ENCODE assay signal across 10 mouse cellular contexts in the genomic region with DNA sequence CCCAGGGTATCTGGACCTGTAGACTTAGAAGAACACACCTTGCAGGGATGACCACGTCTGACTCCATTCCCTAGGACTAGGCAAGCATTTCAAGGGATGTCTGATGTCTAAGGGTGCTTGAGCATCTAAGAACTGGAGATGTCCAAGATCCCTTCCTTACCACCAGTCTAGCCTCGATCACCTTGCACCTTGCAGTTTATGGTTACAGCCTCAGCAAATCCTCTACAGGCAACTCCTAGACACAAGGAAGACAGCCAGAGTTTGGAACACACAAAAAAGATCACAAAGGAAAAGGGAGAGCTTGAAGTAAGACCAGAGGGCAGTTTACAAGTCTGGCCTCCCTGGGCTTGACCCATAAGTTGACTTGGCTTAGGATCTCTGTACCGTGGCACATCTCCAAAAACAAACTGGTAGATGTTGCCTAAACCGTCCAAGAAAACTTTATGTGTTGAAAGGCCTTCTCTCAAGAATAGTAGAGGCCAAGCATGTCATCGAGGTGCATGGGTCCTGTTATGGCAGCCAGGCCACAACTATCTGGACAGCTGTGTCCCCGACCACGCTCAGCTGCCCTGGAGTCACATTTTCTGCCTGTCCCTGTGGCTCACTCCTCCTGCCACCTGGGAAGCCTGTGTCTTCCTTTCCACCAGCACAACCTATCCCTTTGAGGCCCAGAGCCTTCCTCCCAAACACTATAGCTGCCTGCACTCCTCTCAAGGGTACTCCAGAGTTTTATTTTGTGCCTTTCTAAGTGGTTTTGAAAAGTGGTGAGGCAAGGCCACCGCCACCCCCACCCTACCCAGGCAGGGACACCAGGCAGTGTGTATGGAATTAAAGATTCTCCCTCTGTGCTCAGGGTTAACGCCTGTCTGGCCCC. TPM values are rescaled to one million over a fixed set of nuclear protein-coding genes. Genes with fewer than 3 reads are reported as not detected.
A peak's percentile ranks its signal among the peaks of the same experiment; 100 is the strongest.
DNase-seq lines count a peak whose midpoint lies in the region; ATAC-seq and TF ChIP-seq lines count a peak whose summit lies in the region.
"Had no signal": no experiment of that assay in that cellular context is flagged by ENCODE, and none has a peak within 500 bp of the region (broad histone marks: within the 10 kb centered on the region; RNA-seq: fewer than 3 reads in every experiment).

No protein-coding gene starts in this region.

- H3K9me3 ChIP-seq in heart, embryonic 12.5 days (replicated peaks) = no peaks in the 10 kb centered on the region
- no peaks in the 10 kb centered on the region for H3K9me3 ChIP-seq in limb, embryonic 15.5 days

- no peak overlapping the region for H3K27ac ChIP-seq in heart, embryonic 12.5 days (ENCODE audit: poor library complexity, severe bottlenecking)
- peak overlapping the region; percentile 97 for H3K27ac ChIP-seq in thymus, adult 2 months (ENCODE audit: control insufficient read depth, insufficient read depth, low read length)
- no peak overlapping the region for H3K27ac ChIP-seq in limb, embryonic 15.5 days

- intact Hi-C loops in heart, postnatal 14 days (cut with DNase I) = no loop called here

- no peaks in the 10 kb centered on the region for H3K36me3 ChIP-seq in heart, embryonic 12.5 days
- H3K36me3 ChIP-seq in thymus, adult 2 months (ENCODE audit: control insufficient read depth, insufficient read depth, low read length) = no peaks in the 10 kb centered on the region
- no peaks in the 10 kb centered on the region for H3K36me3 ChIP-seq in limb, embryonic 15.5 days

- TF ChIP-seq POLR2A in thymus, adult 2 months (IDR thresholded peaks at IDR 0.05; ENCODE audit: control insufficient read depth, extremely low read depth, insufficient read depth, low read length, poor library complexity) = no peak

- peak overlapping the region; percentile 81; the same call in 1 of the 2 replicates for H3K4me3 ChIP-seq in heart, embryonic 12.5 days
- H3K4me3 ChIP-seq in thymus, adult 2 months (ENCODE audit: control insufficient read depth, insufficient read depth, low read length) = peak overlapping the region; percentile 97
- peak overlapping the region; percentile 63; the same call in 1 of the 2 replicates for H3K4me3 ChIP-seq in limb, embryonic 15.5 days

- no peak for ATAC-seq in heart, embryonic 12.5 days (ENCODE audit: insufficient number of reproducible peaks, low FRiP score)
- ATAC-seq in limb, embryonic 15.5 days (ENCODE audit: insufficient number of reproducible peaks, low FRiP score, low TSS enrichment, low read depth) = no peak

- H3K9ac ChIP-seq in heart, embryonic 12.5 days = no peak overlapping the region
- no peak overlapping the region for H3K9ac ChIP-seq in limb, embryonic 15.5 days

- H3K27me3 ChIP-seq in heart, embryonic 12.5 days (replicated peaks) = peaks cover 60% of the 10 kb centered on the region
- no peaks in the 10 kb centered on the region for H3K27me3 ChIP-seq in thymus, adult 2 months (ENCODE audit: control insufficient read depth, insufficient read depth, low read length)
- H3K27me3 ChIP-seq in limb, embryonic 15.5 days = peaks cover 60% of the 10 kb centered on the region
- H3K27me3 ChIP-seq: CH12.LX had no signal

- DNase-seq in heart, postnatal 14 days = no peak
- no peak for DNase-seq in thymus, adult 2 months
- no peak for DNase-seq in thymus, postnatal 0 days (ENCODE audit: low spot score)
- no peak for DNase-seq in cerebellum, adult 11-12 months
- DNase-seq in cerebellum, adult 9-11 months = no peak
- no peak for DNase-seq in kidney, postnatal 14 days

- 0 out of 2 replicates have a peak, but pooled peaks cover 6% of the 10 kb centered on the region for H3K4me1 ChIP-seq in heart, embryonic 12.5 days (replicated peaks)
- peaks cover 20% of the 10 kb centered on the region for H3K4me1 ChIP-seq in thymus, adult 2 months (replicated peaks; ENCODE audit: control insufficient read depth, insufficient read depth, low read length)
- H3K4me1 ChIP-seq in limb, embryonic 15.5 days = peaks cover 17% of the 10 kb centered on the region

- no peak for TF ChIP-seq CTCF in thymus, adult 2 months (IDR thresholded peaks at IDR 0.05; ENCODE audit: borderline replicate concordance, control insufficient read depth, extremely low read depth, insufficient read depth, low read length, poor library complexity)

- H3K4me2 ChIP-seq in heart, embryonic 12.5 days = peak overlapping the region; percentile 95; the same call in 1 of the 2 replicates
- no peak overlapping the region; the same call in 1 of the 2 replicates for H3K4me2 ChIP-seq in limb, embryonic 15.5 days

- 62% methylated on average over 9 of the region's 9 CpGs for WGBS in heart, embryonic 12.5 days
- 71% methylated on average over 9 of the region's 9 CpGs for WGBS in thymus, adult 2 months
- WGBS in limb, embryonic 15.5 days = 61% methylated on average over 9 of the region's 9 CpGs

RNA-seq across cellular contexts. Expression of a gene that starts 0.5 kb away (rescaled TPM):
- 2.2 and 3.3 TPM in 2 replicates for polyA plus RNA-seq in heart, embryonic 12.5 days (2016; fragmentation: Nextera tagmentation; extraction: Ambion mirVana)
- total RNA-seq in heart, postnatal 14 days (2021) = 10 to 100 TPM in 1 of 2 experiments, 1 to 10 TPM in 1; 2.2 to 10.4 TPM
- polyA plus RNA-seq in thymus, adult 2 months (2012; rRNA removed) = 645 and 923 TPM in 2 replicates
- 91.7 and 100 TPM in 2 replicates for polyA plus RNA-seq in thymus, postnatal 0 days (2015; fragmentation: Nextera tagmentation; extraction: Ambion mirVana)
- 1.8 and 2.5 TPM in 2 replicates for polyA plus RNA-seq in limb, embryonic 15.5 days (2015; fragmentation: Nextera tagmentation; extraction: Ambion mirVana)

RNA-seq across cellular contexts. Expression of a gene that starts 56.7 kb away (rescaled TPM):
- not detected in 2 replicates for polyA plus RNA-seq in heart, embryonic 12.5 days (2016; fragmentation: Nextera tagmentation; extraction: Ambion mirVana)
- not detected for total RNA-seq in heart, postnatal 14 days (2021)
- polyA plus RNA-seq in thymus, adult 2 months (2012; rRNA removed) = not detected in 2 replicates
- polyA plus RNA-seq in thymus, postnatal 0 days (2015; fragmentation: Nextera tagmentation; extraction: Ambion mirVana) = not detected in 2 replicates
- polyA plus RNA-seq in limb, embryonic 15.5 days (2015; fragmentation: Nextera tagmentation; extraction: Ambion mirVana) = not detected in 2 replicates
- total RNA-seq: CH12.LX had no signal
- polyA plus RNA-seq: large intestine, adult 2 months had no signal

Comparison
In these comparisons a context has a peak if more than half of its experiments do, and no peak if none do; other contexts are left out.
1. RNA of a gene that starts 0.5 kb away (polyA plus RNA-seq): 645 to 923 TPM in thymus, adult 2 months and 91.7 to 100 TPM in thymus, postnatal 0 days; 2.2 to 3.3 TPM in heart, embryonic 12.5 days and 1.8 to 2.5 TPM in limb, embryonic 15.5 days; every median in the first group is over 10 times any median in the second.
2. Peak in every context shown above with its lines, with median percentiles within 50 percentile points of each other: H3K4me3 ChIP-seq.